9 mouse cellular contexts compared by ENCODE assay signal in the genomic region with DNA sequence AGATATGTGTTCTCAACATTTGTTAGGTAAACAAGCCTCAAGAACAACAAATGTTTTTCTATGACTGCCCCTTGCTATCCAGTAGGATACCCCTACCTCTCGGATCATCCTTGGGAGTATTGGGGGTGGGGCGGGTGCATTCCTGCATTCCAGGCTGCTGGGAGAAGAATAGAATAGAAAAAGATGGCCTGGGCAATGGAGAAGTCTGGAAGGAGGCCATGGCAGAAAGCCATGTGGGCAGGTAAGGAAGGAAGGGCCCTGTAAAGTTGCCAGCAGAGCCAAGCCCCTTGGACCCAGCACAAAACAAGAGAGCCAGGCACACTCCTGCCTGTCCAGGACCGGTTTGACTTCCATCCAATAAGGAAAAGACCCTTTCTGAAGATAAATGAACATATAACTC. TPM values are rescaled to one million over a fixed set of nuclear protein-coding genes. Genes with fewer than 3 reads are reported as not detected.
DNase-seq lines count a peak whose midpoint lies in the region; ATAC-seq lines count a peak whose summit lies in the region.
"Had no signal": no experiment of that assay in that cellular context is flagged by ENCODE, and none has a peak within 500 bp of the region (broad histone marks: within the 10 kb centered on the region; RNA-seq: fewer than 3 reads in every experiment).

No protein-coding gene starts in this region.

- peak overlapping the region; percentile 97 for H3K9ac ChIP-seq in hindbrain, embryonic 13.5 days
- peak overlapping the region; percentile 81; the same call in 1 of the 2 replicates for H3K9ac ChIP-seq in liver, embryonic 11.5 days (ENCODE audit: low read depth, low read length)
- peak overlapping the region; percentile 88; the same call in 1 of the 2 replicates for H3K9ac ChIP-seq in neural tube, embryonic 14.5 days (replicated peaks; ENCODE audit: low read depth, low read length)

- peaks cover 75% of the 10 kb centered on the region for H3K4me1 ChIP-seq in erythroblast, embryonic 14.5 days (ENCODE audit: control insufficient read depth)
- H3K4me1 ChIP-seq in embryonic facial prominence, embryonic 10.5 days, result peaks cover 38% of the 10 kb centered on the region
- H3K4me1 ChIP-seq in hindbrain, embryonic 13.5 days (replicated peaks), result peaks cover 66% of the 10 kb centered on the region
- peaks cover 32% of the 10 kb centered on the region for H3K4me1 ChIP-seq in liver, embryonic 11.5 days (replicated peaks; ENCODE audit: control insufficient read depth, insufficient read depth, low read length)
- peaks cover 54% of the 10 kb centered on the region for H3K4me1 ChIP-seq in neural tube, embryonic 14.5 days (ENCODE audit: control insufficient read depth, insufficient read depth, low read length)

- peak overlapping the region; percentile 100 for H3K4me2 ChIP-seq in hindbrain, embryonic 13.5 days
- H3K4me2 ChIP-seq in liver, embryonic 11.5 days, result peak overlapping the region; percentile 99
- H3K4me2 ChIP-seq in neural tube, embryonic 14.5 days (ENCODE audit: low read depth, low read length), result peak overlapping the region; percentile 98

- H3K9me3 ChIP-seq in erythroblast, embryonic 14.5 days (ENCODE audit: control insufficient read depth, low read length), result no peaks in the 10 kb centered on the region
- no peaks in the 10 kb centered on the region for H3K9me3 ChIP-seq in embryonic facial prominence, embryonic 10.5 days
- no peaks in the 10 kb centered on the region for H3K9me3 ChIP-seq in hindbrain, embryonic 13.5 days
- no peaks in the 10 kb centered on the region for H3K9me3 ChIP-seq in liver, embryonic 11.5 days (ENCODE audit: control insufficient read depth, low read length)
- no peaks in the 10 kb centered on the region for H3K9me3 ChIP-seq in neural tube, embryonic 14.5 days (ENCODE audit: control insufficient read depth, low read length)

- WGBS in embryonic facial prominence, embryonic 10.5 days, result 52% methylated on average over 3 of the region's 3 CpGs
- WGBS in hindbrain, embryonic 13.5 days, result 43% methylated on average over 3 of the region's 3 CpGs
- 61% methylated on average over 3 of the region's 3 CpGs for WGBS in liver, embryonic 11.5 days
- WGBS in neural tube, embryonic 14.5 days, result 54% methylated on average over 3 of the region's 3 CpGs

- H3K27ac ChIP-seq in embryonic facial prominence, embryonic 10.5 days (replicated peaks), result no peak overlapping the region
- no peak overlapping the region for H3K27ac ChIP-seq in hindbrain, embryonic 13.5 days
- H3K27ac ChIP-seq in liver, embryonic 11.5 days (ENCODE audit: low read depth, low read length), result no peak overlapping the region
- H3K27ac ChIP-seq in neural tube, embryonic 14.5 days (ENCODE audit: low read depth, low read length), result no peak overlapping the region

- ATAC-seq in erythroblast, adult 5-6 weeks (replicated peaks; ENCODE audit: low FRiP score, poor library complexity, severe bottlenecking), result no peak
- ATAC-seq in hindbrain, embryonic 13.5 days (ENCODE audit: low FRiP score), result no peak
- ATAC-seq in liver, embryonic 11.5 days (replicated peaks; ENCODE audit: low FRiP score), result no peak
- ATAC-seq in neural tube, embryonic 14.5 days (ENCODE audit: low read depth), result no peak

- H3K27me3 ChIP-seq in erythroblast, embryonic 14.5 days (ENCODE audit: control insufficient read depth), result no peaks in the 10 kb centered on the region
- H3K27me3 ChIP-seq in embryonic facial prominence, embryonic 10.5 days (replicated peaks; ENCODE audit: low read depth, poor library complexity, severe bottlenecking), result no peaks in the 10 kb centered on the region
- no peaks in the 10 kb centered on the region for H3K27me3 ChIP-seq in hindbrain, embryonic 13.5 days
- H3K27me3 ChIP-seq in liver, embryonic 11.5 days (replicated peaks; ENCODE audit: control insufficient read depth, insufficient read depth, low read length), result no peaks in the 10 kb centered on the region
- no peaks in the 10 kb centered on the region for H3K27me3 ChIP-seq in neural tube, embryonic 14.5 days (ENCODE audit: control insufficient read depth, insufficient read depth, low read length)

- H3K4me3 ChIP-seq in erythroblast, embryonic 14.5 days (replicated peaks), result peak overlapping the region; percentile 75
- peak overlapping the region; percentile 88 for H3K4me3 ChIP-seq in embryonic facial prominence, embryonic 10.5 days
- peak overlapping the region; percentile 92 for H3K4me3 ChIP-seq in hindbrain, embryonic 13.5 days
- H3K4me3 ChIP-seq in liver, embryonic 11.5 days (ENCODE audit: low read depth, low read length), result peak overlapping the region; percentile 86
- peak overlapping the region; percentile 84 for H3K4me3 ChIP-seq in neural tube, embryonic 14.5 days (ENCODE audit: low read depth, low read length)

- H3K36me3 ChIP-seq in erythroblast, embryonic 14.5 days (ENCODE audit: control insufficient read depth), result peaks cover 48% of the 10 kb centered on the region
- peaks cover 45% of the 10 kb centered on the region for H3K36me3 ChIP-seq in embryonic facial prominence, embryonic 10.5 days (replicated peaks)
- H3K36me3 ChIP-seq in hindbrain, embryonic 13.5 days, result peaks cover 21% of the 10 kb centered on the region
- peaks cover 17% of the 10 kb centered on the region; the same call in 1 of the 2 replicates for H3K36me3 ChIP-seq in liver, embryonic 11.5 days (ENCODE audit: control insufficient read depth, insufficient read depth, low read length)
- H3K36me3 ChIP-seq in neural tube, embryonic 14.5 days (ENCODE audit: control insufficient read depth, insufficient read depth, low read length), result peaks cover 9% of the 10 kb centered on the region; the same call in 1 of the 2 replicates

- DNase-seq in embryonic facial prominence, embryonic 10.5 days (ENCODE audit: low spot score), result no peak
- DNase-seq in liver, embryonic 11.5 days (ENCODE audit: low spot score), result no peak
- DNase-seq in B cell, adult 2 months, result no peak
- DNase-seq in retina, embryonic 14.5 days (ENCODE audit: low spot score), result no peak

RNA-seq across cellular contexts. Expression of a gene that starts 1.4 kb away (rescaled TPM):
- polyA plus RNA-seq in erythroblast, embryonic 14.5 days (2012), result 3.5 and 3.8 TPM in 2 replicates
- total RNA-seq in erythroblast, adult 5-6 weeks (2015; ENCODE audit: low replicate concordance), result 8.5 and 14.2 TPM in 2 replicates
- 3.2 and 4.0 TPM in 2 replicates for total RNA-seq in erythroblast, adult 5-6 weeks (2017; ENCODE audit: low replicate concordance)
- 62.8 and 72.3 TPM in 2 replicates for polyA plus RNA-seq in embryonic facial prominence, embryonic 10.5 days (2016; fragmentation: Nextera tagmentation; extraction: Ambion mirVana)
- polyA plus RNA-seq in hindbrain, embryonic 13.5 days (2015; fragmentation: Nextera tagmentation; extraction: Ambion mirVana), result 64.4 and 74.5 TPM in 2 replicates
- 42.7 and 44.2 TPM in 2 replicates for polyA plus RNA-seq in liver, embryonic 11.5 days (2014; fragmentation: Nextera tagmentation; extraction: Ambion mirVana)
- polyA plus RNA-seq in neural tube, embryonic 14.5 days (2014; fragmentation: Nextera tagmentation; extraction: Ambion mirVana), result 61.7 and 65.7 TPM in 2 replicates

RNA-seq across cellular contexts. Expression of a gene that starts 16.1 kb away (rescaled TPM):
- 4.5 and 4.9 TPM in 2 replicates for polyA plus RNA-seq in erythroblast, embryonic 14.5 days (2012)
- 9.6 TPM in 1 of 2 replicates, not detected in the other for total RNA-seq in erythroblast, adult 5-6 weeks (2015; ENCODE audit: low replicate concordance)
- 0.85 and 1.3 TPM in 2 replicates for total RNA-seq in erythroblast, adult 5-6 weeks (2017; ENCODE audit: low replicate concordance)
- 3.1 and 6.7 TPM in 2 replicates for polyA plus RNA-seq in embryonic facial prominence, embryonic 10.5 days (2016; fragmentation: Nextera tagmentation; extraction: Ambion mirVana)
- 0.78 and 0.84 TPM in 2 replicates for polyA plus RNA-seq in hindbrain, embryonic 13.5 days (2015; fragmentation: Nextera tagmentation; extraction: Ambion mirVana)
- 0.74 and 1.2 TPM in 2 replicates for polyA plus RNA-seq in liver, embryonic 11.5 days (2014; fragmentation: Nextera tagmentation; extraction: Ambion mirVana)
- 0.84 and 1.3 TPM in 2 replicates for polyA plus RNA-seq in neural tube, embryonic 14.5 days (2014; fragmentation: Nextera tagmentation; extraction: Ambion mirVana)
- total RNA-seq: heart, adult 2 months had no signal

RNA-seq across cellular contexts. Expression of a gene that starts 21.6 kb away (rescaled TPM):
- 0.31 and 0.65 TPM in 2 replicates for polyA plus RNA-seq in erythroblast, embryonic 14.5 days (2012)
- 0.96 and 2.9 TPM in 2 replicates for total RNA-seq in erythroblast, adult 5-6 weeks (2015; ENCODE audit: low replicate concordance)
- total RNA-seq in erythroblast, adult 5-6 weeks (2017; ENCODE audit: low replicate concordance), result 0.51 and 1.5 TPM in 2 replicates
- 24.8 and 26.6 TPM in 2 replicates for polyA plus RNA-seq in embryonic facial prominence, embryonic 10.5 days (2016; fragmentation: Nextera tagmentation; extraction: Ambion mirVana)
- 24.0 and 24.8 TPM in 2 replicates for polyA plus RNA-seq in hindbrain, embryonic 13.5 days (2015; fragmentation: Nextera tagmentation; extraction: Ambion mirVana)
- 21.9 and 23.1 TPM in 2 replicates for polyA plus RNA-seq in liver, embryonic 11.5 days (2014; fragmentation: Nextera tagmentation; extraction: Ambion mirVana)
- 21.5 and 22.9 TPM in 2 replicates for polyA plus RNA-seq in neural tube, embryonic 14.5 days (2014; fragmentation: Nextera tagmentation; extraction: Ambion mirVana)

RNA-seq across cellular contexts. Expression of a gene that starts 26.3 kb away (rescaled TPM):
- polyA plus RNA-seq in erythroblast, embryonic 14.5 days (2012), result 37.5 and 76.2 TPM in 2 replicates
- 214 and 246 TPM in 2 replicates for total RNA-seq in erythroblast, adult 5-6 weeks (2015; ENCODE audit: low replicate concordance)
- total RNA-seq in erythroblast, adult 5-6 weeks (2017; ENCODE audit: low replicate concordance), result 60.4 and 72.2 TPM in 2 replicates
- polyA plus RNA-seq in embryonic facial prominence, embryonic 10.5 days (2016; fragmentation: Nextera tagmentation; extraction: Ambion mirVana), result 157 and 162 TPM in 2 replicates
- 485 and 492 TPM in 2 replicates for polyA plus RNA-seq in hindbrain, embryonic 13.5 days (2015; fragmentation: Nextera tagmentation; extraction: Ambion mirVana)
- polyA plus RNA-seq in liver, embryonic 11.5 days (2014; fragmentation: Nextera tagmentation; extraction: Ambion mirVana), result 212 and 229 TPM in 2 replicates
- polyA plus RNA-seq in neural tube, embryonic 14.5 days (2014; fragmentation: Nextera tagmentation; extraction: Ambion mirVana), result 578 and 652 TPM in 2 replicates

RNA-seq across cellular contexts. Expression of a gene that starts 30.1 kb away (rescaled TPM):
- 0.23 and 0.25 TPM in 2 replicates for polyA plus RNA-seq in erythroblast, embryonic 14.5 days (2012)
- 0.19 TPM in 1 of 2 replicates, not detected in the other for total RNA-seq in erythroblast, adult 5-6 weeks (2015; ENCODE audit: low replicate concordance)
- 0.14 TPM in 1 of 2 replicates, not detected in the other for total RNA-seq in erythroblast, adult 5-6 weeks (2017; ENCODE audit: low replicate concordance)
- polyA plus RNA-seq in embryonic facial prominence, embryonic 10.5 days (2016; fragmentation: Nextera tagmentation; extraction: Ambion mirVana), result 24.7 and 27.2 TPM in 2 replicates
- polyA plus RNA-seq in hindbrain, embryonic 13.5 days (2015; fragmentation: Nextera tagmentation; extraction: Ambion mirVana), result 45.2 and 45.4 TPM in 2 replicates
- polyA plus RNA-seq in liver, embryonic 11.5 days (2014; fragmentation: Nextera tagmentation; extraction: Ambion mirVana), result 9.3 and 10.5 TPM in 2 replicates
- polyA plus RNA-seq in neural tube, embryonic 14.5 days (2014; fragmentation: Nextera tagmentation; extraction: Ambion mirVana), result 68.7 and 73.6 TPM in 2 replicates

Comparison
In these comparisons a context has a peak if more than half of its experiments do, and no peak if none do; other contexts are left out.
1. RNA of a gene that starts 21.6 kb away (polyA plus RNA-seq): 24.8 to 26.6 TPM in embryonic facial prominence, embryonic 10.5 days, 24.0 to 24.8 TPM in hindbrain, embryonic 13.5 days, 21.9 to 23.1 TPM in liver, embryonic 11.5 days and 21.5 to 22.9 TPM in neural tube, embryonic 14.5 days; 0.31 to 0.65 TPM in erythroblast, embryonic 14.5 days; every median in the first group is over 10 times any median in the second.
2. Peak in every context shown above with its lines, with median percentiles within 50 percentile points of each other: H3K4me3 ChIP-seq, H3K4me2 ChIP-seq and H3K9ac ChIP-seq.